Mouse (Mus musculus): ENCODE results near the gene Rtn4. TPM values are rescaled to one million over a fixed set of nuclear protein-coding genes. Genes with fewer than 3 reads are reported as not detected.
"Not testable (repeated sequence)": the region's sequence is repeated elsewhere in the genome, so short reads cannot be mapped to it uniquely, and the experiment has no call there.

Gene Rtn4
- polyA plus RNA-seq, 1 experiment from 2014 or later, result 54.2 TPM

GRCm38 (mm10) chr11:29748750-29749467 lies 56.2 kb downstream of the Rtn4 start:
- Histone ChIP-seq H3K9me3 (ENCODE audit: low read depth, low read length) (no peaks in the 10 kb centered on the region), H3K4me2 (no peak overlapping the region), H3K9ac (no peak overlapping the region), H3K4me3 (ENCODE audit: low read depth, low read length) (no peak overlapping the region), H3K27me3 (ENCODE audit: insufficient read depth, low read length) (no peaks in the 10 kb centered on the region), H3K36me3 (ENCODE audit: insufficient read depth) (peaks cover 26% of the 10 kb centered on the region; the same call in 1 of the 2 replicates), H3K27ac (ENCODE audit: low read depth) (no peak overlapping the region), H3K4me1 (ENCODE audit: insufficient read depth) (no peaks in the 10 kb centered on the region)
- ATAC-seq (ENCODE audit: insufficient read depth) (no peak), DNase-seq (no peak)
- TF ChIP-seq CTCF (IDR thresholded peaks at IDR 0.05; ENCODE audit: low read depth), result no peak
- WGBS, result 93% methylated on average over 8 of the region's 8 CpGs

- no peak for TF ChIP-seq CTCF (IDR thresholded peaks at IDR 0.05; ENCODE audit: low read depth)
These were observed 56.7 kb downstream of the Rtn4 start for GRCm38 (mm10) chr11:29749468-29749829.

GRCm38 (mm10) chr11:29751013-29751412 lies 58.3 kb downstream of the Rtn4 start:
- H3K4me3 ChIP-seq (ENCODE audit: low read depth, low read length), result no peak overlapping the region
- H3K36me3 ChIP-seq (ENCODE audit: insufficient read depth), result peaks cover 12% of the 10 kb centered on the region; the same call in 1 of the 2 replicates
- H3K27ac ChIP-seq (ENCODE audit: low read depth), result no peak overlapping the region
- no peaks in the 10 kb centered on the region for H3K27me3 ChIP-seq (ENCODE audit: insufficient read depth, low read length)
- H3K4me2 ChIP-seq, result no peak overlapping the region
- no peaks in the 10 kb centered on the region for H3K4me1 ChIP-seq (ENCODE audit: insufficient read depth)
- no peak for DNase-seq
- TF ChIP-seq CTCF (IDR thresholded peaks at IDR 0.05; ENCODE audit: low read depth), result no peak
- ATAC-seq (ENCODE audit: insufficient read depth), result no peak
- H3K9me3 ChIP-seq (ENCODE audit: low read depth, low read length), result no peaks in the 10 kb centered on the region
- 80% methylated on average over 2 of the region's 2 CpGs for WGBS
- no peak overlapping the region for H3K9ac ChIP-seq

More at GRCm38 (mm10) chr11:29749468-29749829, 56.7 kb downstream of the Rtn4 start:
- Histone ChIP-seq H3K9me3 (ENCODE audit: low read depth, low read length) (no peaks in the 10 kb centered on the region), H3K9ac (no peak overlapping the region), H3K4me3 (ENCODE audit: low read depth, low read length) (no peak overlapping the region), H3K27me3 (ENCODE audit: insufficient read depth, low read length) (no peaks in the 10 kb centered on the region), H3K4me1 (ENCODE audit: insufficient read depth) (no peaks in the 10 kb centered on the region), H3K27ac (ENCODE audit: low read depth) (no peak overlapping the region), H3K4me2 (no peak overlapping the region), H3K36me3 (ENCODE audit: insufficient read depth) (peaks cover 21% of the 10 kb centered on the region; the same call in 1 of the 2 replicates)
- WGBS, result 100% methylated on average over 1 of the region's 1 CpGs
- DNase-seq, result no peak
- no peak for ATAC-seq (ENCODE audit: insufficient read depth)

GRCm38 (mm10) chr11:29751648-29752611 lies 59.2 kb downstream of the Rtn4 start:
- no peaks in the 10 kb centered on the region for H3K9me3 ChIP-seq (ENCODE audit: low read depth, low read length)
- H3K9ac ChIP-seq, result no peak overlapping the region
- peaks cover 5% of the 10 kb centered on the region; the same call in 1 of the 2 replicates for H3K36me3 ChIP-seq (ENCODE audit: insufficient read depth)
- H3K27ac ChIP-seq (ENCODE audit: low read depth), result no peak overlapping the region
- TF ChIP-seq CTCF (IDR thresholded peaks at IDR 0.05; ENCODE audit: low read depth), result no peak
- H3K27me3 ChIP-seq (ENCODE audit: insufficient read depth, low read length), result no peaks in the 10 kb centered on the region
- DNase-seq, result no peak
- WGBS, result 62% methylated on average over 14 of the region's 14 CpGs
- H3K4me1 ChIP-seq (ENCODE audit: insufficient read depth), result no peaks in the 10 kb centered on the region
- no peak overlapping the region for H3K4me2 ChIP-seq
- H3K4me3 ChIP-seq (ENCODE audit: low read depth, low read length), result no peak overlapping the region
- ATAC-seq (ENCODE audit: insufficient read depth), result no peak

- not testable (repeated sequence) for DNase-seq; H3K4me1 ChIP-seq (ENCODE audit: insufficient read depth); H3K9me3 ChIP-seq (ENCODE audit: low read depth, low read length); ATAC-seq (ENCODE audit: insufficient read depth); H3K27me3 ChIP-seq (ENCODE audit: insufficient read depth, low read length); H3K4me3 ChIP-seq (ENCODE audit: low read depth, low read length); H3K36me3 ChIP-seq (ENCODE audit: insufficient read depth); H3K27ac ChIP-seq (ENCODE audit: low read depth); H3K4me2 ChIP-seq; H3K9ac ChIP-seq
- WGBS, result 94% methylated on average over 5 of the region's 5 CpGs
These were observed 63.3 kb downstream of the Rtn4 start for GRCm38 (mm10) chr11:29756007-29756406.

GRCm38 (mm10) chr11:29758617-29759016 lies 65.9 kb downstream of the Rtn4 start:
- Histone ChIP-seq H3K27me3 (ENCODE audit: insufficient read depth, low read length) (no peaks in the 10 kb centered on the region), H3K27ac (ENCODE audit: low read depth) (no peak overlapping the region), H3K4me1 (ENCODE audit: insufficient read depth) (no peaks in the 10 kb centered on the region), H3K9me3 (ENCODE audit: low read depth, low read length) (no peaks in the 10 kb centered on the region), H3K9ac (no peak overlapping the region), H3K36me3 (ENCODE audit: insufficient read depth) (no peaks in the 10 kb centered on the region), H3K4me3 (ENCODE audit: low read depth, low read length) (no peak overlapping the region), H3K4me2 (no peak overlapping the region)
- DNase-seq (no peak), ATAC-seq (ENCODE audit: insufficient read depth) (no peak)
- TF ChIP-seq CTCF (IDR thresholded peaks at IDR 0.05; ENCODE audit: low read depth), result no peak
- WGBS, result 85% methylated on average over 5 of the region's 5 CpGs

GRCm38 (mm10) chr11:29761387-29761786 lies 68.6 kb downstream of the Rtn4 start:
- H3K4me1 ChIP-seq (ENCODE audit: insufficient read depth), result no peaks in the 10 kb centered on the region
- ATAC-seq (ENCODE audit: insufficient read depth), result no peak
- no peaks in the 10 kb centered on the region for H3K9me3 ChIP-seq (ENCODE audit: low read depth, low read length)
- H3K27ac ChIP-seq (ENCODE audit: low read depth), result no peak overlapping the region
- no peak overlapping the region for H3K4me2 ChIP-seq
- 90% methylated on average over 9 of the region's 9 CpGs for WGBS
- H3K36me3 ChIP-seq (ENCODE audit: insufficient read depth), result no peaks in the 10 kb centered on the region
- no peak overlapping the region for H3K9ac ChIP-seq
- no peak overlapping the region for H3K4me3 ChIP-seq (ENCODE audit: low read depth, low read length)
- TF ChIP-seq CTCF (IDR thresholded peaks at IDR 0.05; ENCODE audit: low read depth), result no peak
- DNase-seq, result no peak
- H3K27me3 ChIP-seq (ENCODE audit: insufficient read depth, low read length), result no peaks in the 10 kb centered on the region
